Mouse (Mus musculus) mesoderm, embryonic 11.5 days (tissue): ENCODE measurements around the gene Prkcb.

Source experiments
- DNase-seq: peaks from one replicate; pipeline ENCODE4 v3.0.0-alpha.2; 2012; ENCODE audit warnings: low read depth, low spot score

Prkcb gene

DNA sequence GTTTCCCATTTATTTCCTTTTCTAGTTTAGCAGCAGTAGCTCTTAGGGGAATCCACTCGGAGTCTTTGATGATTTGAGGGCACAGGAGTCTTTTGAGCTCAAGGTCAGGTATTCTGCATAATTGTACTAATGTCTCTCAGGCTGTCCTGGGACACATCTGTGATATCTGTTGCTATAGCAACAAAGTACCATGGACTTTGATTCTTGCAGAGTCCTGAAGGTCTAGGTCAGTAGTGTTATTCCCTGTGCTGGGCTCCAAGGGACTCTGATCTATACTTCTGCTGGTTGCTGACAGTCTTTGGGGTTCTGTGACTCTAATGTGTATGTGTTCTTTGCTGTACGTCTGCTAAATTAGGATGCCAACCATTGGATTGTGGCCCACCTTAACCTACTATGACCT lies 171.5 kb downstream of the Prkcb start:
- no peak for DNase-seq

- peak; percentile 47 for DNase-seq
These were observed 177.4 kb downstream of the Prkcb start for GRCm38 (mm10) chr7:122465823-122466549.

DNA sequence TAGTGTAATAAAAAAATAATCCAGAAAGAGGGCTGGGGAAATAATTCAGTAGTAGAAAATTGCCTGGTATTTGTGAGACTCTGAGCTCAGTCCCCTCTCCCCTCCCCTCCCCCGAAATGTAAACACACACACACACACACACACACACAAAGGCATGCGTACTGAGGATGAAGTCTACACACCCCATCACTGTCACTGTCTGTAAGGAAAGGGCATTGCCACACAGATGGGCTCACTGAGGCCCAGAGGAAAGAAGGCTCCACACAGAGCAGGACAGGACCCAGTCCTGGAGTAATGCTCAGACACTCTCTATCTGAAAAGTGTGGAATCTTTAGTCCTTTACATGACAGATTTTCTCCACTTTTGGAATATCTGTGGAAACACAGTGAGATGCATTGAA lies 178.2 kb downstream of the Prkcb start:
- no peak for DNase-seq

DNA sequence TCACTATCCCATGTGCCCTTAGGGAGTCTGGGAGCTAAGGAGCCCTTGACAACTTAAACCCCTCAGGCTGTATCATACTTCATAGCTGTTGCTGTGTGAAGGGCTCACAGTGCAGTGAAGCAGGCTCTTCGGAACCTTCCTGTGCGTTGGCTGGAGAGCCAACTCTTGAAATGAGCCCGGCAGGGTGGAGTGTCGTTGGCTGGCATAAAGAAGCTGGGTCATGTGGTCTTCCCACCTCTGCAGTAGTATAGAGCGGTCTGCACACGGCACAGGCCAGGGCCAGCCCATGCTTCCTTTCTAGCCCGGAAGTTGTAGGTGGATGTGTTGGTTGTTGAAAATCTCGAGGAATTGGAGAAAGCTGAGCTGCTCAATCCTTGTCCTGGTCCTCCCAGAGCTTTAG lies 179.3 kb downstream of the Prkcb start:
- no peak for DNase-seq

DNA sequence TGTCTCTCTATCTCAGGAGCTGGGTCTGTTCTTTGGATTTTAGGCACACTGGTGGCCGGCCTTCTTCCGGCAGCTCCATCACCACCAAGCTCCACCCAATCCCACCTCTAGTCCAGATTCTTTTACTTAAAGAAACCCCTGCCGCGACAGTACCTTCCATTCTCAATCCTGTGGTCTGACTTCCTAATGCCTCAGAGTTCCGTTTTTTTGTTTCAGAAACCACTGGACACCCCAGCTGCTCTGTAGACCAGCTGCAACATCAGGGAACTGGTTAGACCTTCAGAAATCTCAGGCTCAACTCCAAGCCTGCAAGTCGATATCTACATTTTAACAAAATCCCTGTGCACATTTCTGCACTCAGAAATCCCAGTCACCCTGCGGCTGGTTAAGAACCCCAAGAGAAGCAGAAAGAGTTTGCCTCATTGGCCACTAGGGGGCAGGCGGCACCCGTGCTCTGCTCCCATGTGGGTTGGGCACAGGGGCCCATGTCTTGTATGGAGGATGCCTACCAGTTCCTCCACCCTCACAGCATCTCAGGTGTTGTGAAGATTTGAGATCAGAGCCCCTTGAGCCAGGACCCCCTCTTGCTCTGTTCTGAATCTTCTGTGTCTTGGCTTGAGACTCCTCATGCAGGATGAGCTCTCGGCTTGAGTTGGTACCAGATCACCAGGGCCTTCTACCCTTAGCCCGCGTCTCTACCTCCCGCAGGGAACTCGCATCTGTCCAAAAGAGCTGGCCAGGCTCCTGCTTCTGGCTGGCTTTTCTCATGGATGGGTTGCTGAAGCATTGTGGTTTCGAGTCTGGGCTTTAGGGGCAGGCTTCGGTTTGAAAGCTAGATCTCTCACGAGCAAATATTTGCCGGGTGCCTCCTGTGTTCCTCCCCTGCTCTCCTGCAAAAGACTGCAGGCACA lies 182.1 kb downstream of the Prkcb start:
- peak; percentile 71 for DNase-seq

GRCm38 (mm10) chr7:122472223-122472622 lies 183.7 kb downstream of the Prkcb start:
- no peak for DNase-seq

- no peak for DNase-seq
These were observed 186.5 kb downstream of the Prkcb start for GRCm38 (mm10) chr7:122475038-122475437.

GRCm38 (mm10) chr7:122476697-122477096 lies 188.1 kb downstream of the Prkcb start:
- DNase-seq = no peak

DNA sequence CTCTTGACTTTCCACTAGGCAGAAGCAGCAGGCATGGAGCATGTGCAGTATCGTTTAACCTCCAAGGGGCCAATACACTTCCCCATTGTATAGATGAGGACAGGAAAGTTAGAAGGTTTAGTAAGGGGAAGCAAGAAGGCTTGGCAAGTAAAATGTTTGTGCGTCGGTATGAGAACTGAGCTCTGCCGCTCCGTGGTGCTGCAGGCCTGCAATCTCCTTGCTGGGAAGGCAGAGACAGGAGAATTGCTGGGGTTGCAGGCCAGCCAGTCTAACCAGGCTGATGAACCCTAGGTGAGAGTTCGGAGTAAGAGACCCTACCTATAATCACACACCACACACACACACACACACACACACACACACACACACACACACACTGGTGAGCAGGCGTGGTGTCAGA lies 188.6 kb downstream of the Prkcb start:
- DNase-seq = no peak

DNA sequence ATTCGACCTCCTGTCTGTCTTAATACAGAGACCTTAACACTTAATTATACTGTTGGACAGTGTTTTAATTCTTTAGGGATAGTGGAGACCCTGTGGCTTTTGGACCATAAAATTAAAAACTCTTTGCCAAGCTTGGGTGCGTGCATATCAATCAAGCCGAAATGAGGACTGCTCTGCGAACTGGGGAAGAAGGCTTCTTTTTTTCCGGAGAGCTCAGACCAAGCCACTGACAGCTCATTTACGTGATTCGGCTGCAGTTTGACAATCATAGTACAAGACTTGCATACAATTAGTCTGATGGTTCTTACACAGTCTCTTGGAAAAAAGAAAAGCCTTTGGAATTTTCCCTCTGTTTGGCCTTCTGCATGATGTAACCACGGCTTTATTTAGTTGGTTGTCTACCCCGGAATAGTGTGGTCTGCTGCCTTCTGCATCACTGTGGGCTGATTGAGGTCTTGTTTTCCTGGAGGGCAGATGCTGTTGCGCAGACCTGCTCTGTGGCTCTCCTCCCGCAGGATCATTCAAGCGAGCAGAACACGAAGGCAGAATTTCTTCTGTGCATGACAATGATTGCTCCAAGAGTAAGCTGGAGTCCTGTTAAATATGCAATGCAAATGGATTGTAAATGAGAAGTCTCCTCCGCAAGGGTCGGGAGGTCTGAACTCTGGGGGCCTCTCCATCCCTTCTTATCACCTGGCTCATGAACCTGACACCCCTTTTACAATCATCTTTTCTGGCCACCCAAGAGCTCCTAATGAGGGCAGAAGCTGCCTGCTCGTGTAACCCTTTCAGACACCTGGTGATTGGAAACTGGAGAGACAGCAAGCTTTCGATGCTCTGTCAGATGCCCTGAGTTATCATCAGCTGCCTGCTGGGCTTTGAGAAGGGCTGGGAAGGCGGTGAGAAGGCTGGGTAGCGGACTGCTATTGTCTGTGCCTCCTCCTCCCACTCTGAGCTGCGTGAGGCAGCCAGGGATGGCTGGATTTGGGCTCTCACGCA lies 189.3 kb downstream of the Prkcb start:
- DNase-seq = peak; percentile 42

GRCm38 (mm10) chr7:122483949-122484348 lies 195.4 kb downstream of the Prkcb start:
- no peak for DNase-seq

DNA sequence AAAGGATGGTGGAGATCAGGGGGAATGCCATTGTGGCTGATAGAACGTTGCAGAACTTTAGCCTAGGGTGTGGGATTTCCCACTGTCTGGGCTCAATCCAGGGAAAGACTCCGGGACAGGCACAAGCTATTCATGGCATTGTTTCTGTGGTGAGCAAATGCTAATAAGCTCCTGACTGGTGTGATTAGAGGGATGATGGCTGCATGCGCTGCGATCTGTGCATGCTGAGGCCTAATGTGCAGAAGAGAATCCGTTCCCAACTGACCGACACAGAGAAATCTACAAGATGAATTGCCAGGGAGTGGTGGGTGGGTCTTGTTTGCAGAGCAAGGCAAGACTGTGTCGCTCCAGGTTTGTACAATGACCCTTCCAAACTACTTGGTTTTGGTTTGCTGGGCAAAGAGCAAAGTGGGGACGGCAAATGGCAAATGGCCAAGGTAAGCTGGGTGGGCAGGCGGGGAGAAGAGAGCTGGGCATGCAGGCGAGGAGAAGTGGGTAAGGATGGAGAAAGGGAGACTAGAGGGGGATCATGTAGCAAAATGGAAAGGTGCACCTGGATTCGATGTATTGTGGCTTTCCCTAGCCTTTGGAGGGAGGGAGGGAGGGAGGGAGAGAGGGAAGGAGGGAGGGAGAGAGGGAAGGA lies 199.5 kb downstream of the Prkcb start:
- DNase-seq = no peak

GRCm38 (mm10) chr7:122492041-122492440 lies 203.5 kb downstream of the Prkcb start:
- no peak for DNase-seq

DNA sequence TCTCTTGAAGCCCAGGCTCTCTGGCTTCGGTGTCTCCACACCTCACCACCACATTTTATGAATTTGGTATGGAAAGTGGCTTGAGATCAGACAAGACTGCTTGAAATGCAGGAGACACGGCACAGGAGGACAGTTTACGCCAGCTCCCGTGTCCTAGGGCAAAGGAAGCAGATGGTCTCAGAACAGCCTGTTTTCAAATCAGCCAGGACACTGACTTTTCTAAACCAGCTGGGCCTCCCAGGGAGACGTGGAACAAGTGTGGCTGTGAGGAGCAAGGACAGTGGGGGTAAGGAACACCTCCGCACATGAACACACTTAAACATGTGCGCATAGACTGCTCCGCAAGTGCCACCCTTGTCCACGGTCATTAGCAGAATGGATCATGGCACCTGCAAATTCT lies 204.4 kb downstream of the Prkcb start:
- no peak for DNase-seq

- peak; percentile 53 for DNase-seq
These were observed 205.5 kb downstream of the Prkcb start for GRCm38 (mm10) chr7:122494088-122494487.

DNA sequence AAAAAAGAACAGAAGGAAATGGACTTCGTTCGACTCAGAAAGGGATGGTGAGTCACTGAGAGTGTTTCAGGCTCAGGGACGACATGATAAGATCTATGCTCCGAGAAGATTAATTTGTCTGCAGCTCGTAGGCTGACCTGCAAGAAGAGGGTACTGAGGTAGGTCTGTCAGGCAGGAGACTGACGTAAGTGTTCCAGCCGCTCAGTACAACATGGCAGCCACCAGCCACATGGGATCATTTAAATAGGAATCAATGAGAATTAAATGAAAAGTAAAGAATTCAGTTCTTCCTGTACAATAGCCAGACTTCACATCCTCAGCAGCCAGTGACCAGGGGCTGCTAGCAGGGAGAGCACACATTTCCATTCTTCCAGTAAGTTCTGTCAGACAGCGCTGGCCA lies 209.0 kb downstream of the Prkcb start:
- DNase-seq = no peak

GRCm38 (mm10) chr7:122498461-122498860 lies 209.9 kb downstream of the Prkcb start:
- DNase-seq = no peak

- DNase-seq = no peak
These were observed 211.4 kb downstream of the Prkcb start for GRCm38 (mm10) chr7:122499743-122500597.

GRCm38 (mm10) chr7:122506467-122506866 lies 217.9 kb downstream of the Prkcb start:
- no peak for DNase-seq

- no peak for DNase-seq
These were observed 221.4 kb downstream of the Prkcb start for GRCm38 (mm10) chr7:122509903-122510302.
